Mouse (Mus musculus) kidney, embryonic 16.5 days (tissue): ENCODE results near the gene Arl10. TPM values are rescaled to one million over a fixed set of nuclear protein-coding genes. Genes with fewer than 3 reads are reported as not detected.

ENCODE experiments used
- microRNA-seq: library from miRNA; unstranded; fragments of <30 nt; microRNA quantifications from one replicate; pipeline ENCODE4, GENCODE M21; 2016
- polyA plus RNA-seq: library from polyadenylated mRNA; unstranded; fragments of >200 nt; fragmentation: Nextera tagmentation; extraction: Ambion mirVana; gene quantifications from 2 replicates; pipeline ENCODE4 v1.2.1, GENCODE M21; 2015

Gene Arl10
- polyA plus RNA-seq, 1 experiment from 2014 or later: 31.8 TPM

Small RNAs within 50 kb of the gene (microRNA-seq; reads per million reads assigned to microRNA genes)
- not detected for gene Gm24195

Other genes starting within 250 kb of the Arl10 start
- gene Cplx2, start 203.7 kb upstream of the Arl10 start, polyA plus RNA-seq: 5.8 and 6.0 TPM in 2 replicates
- 117 and 118 TPM in 2 replicates for gene Thoc3, start 106.2 kb upstream of the Arl10 start, polyA plus RNA-seq
- gene Simc1, start 71.2 kb upstream of the Arl10 start, polyA plus RNA-seq: 11.0 and 14.2 TPM in 2 replicates
- 202 and 205 TPM in 2 replicates for gene 4833439L19Rik, start 9.6 kb upstream of the Arl10 start, polyA plus RNA-seq
- 97.6 and 106 TPM in 2 replicates for gene Nop16, start 15.1 kb downstream of the Arl10 start, polyA plus RNA-seq
- gene Higd2a, start 15.2 kb downstream of the Arl10 start, polyA plus RNA-seq: 203 and 208 TPM in 2 replicates
- gene Cltb, start 36.3 kb downstream of the Arl10 start, polyA plus RNA-seq: 45.2 and 47.1 TPM in 2 replicates
- gene Faf2, start 46.8 kb downstream of the Arl10 start, polyA plus RNA-seq: 76.0 and 83.6 TPM in 2 replicates
- gene Rnf44, start 118.9 kb downstream of the Arl10 start, polyA plus RNA-seq: 71.3 and 77.5 TPM in 2 replicates
- 8.6 TPM in 2 replicates for gene Cdhr2, start 126.4 kb downstream of the Arl10 start, polyA plus RNA-seq
- 0.06 and 0.09 TPM in 2 replicates for gene Gprin1, start 174.9 kb downstream of the Arl10 start, polyA plus RNA-seq
- gene Sncb, start 191.6 kb downstream of the Arl10 start, polyA plus RNA-seq: not detected in 2 replicates
- gene Eif4e1b, start 209.0 kb downstream of the Arl10 start, polyA plus RNA-seq: not detected in 2 replicates
- gene Tspan17, start 214.4 kb downstream of the Arl10 start, polyA plus RNA-seq: 12.6 and 14.3 TPM in 2 replicates